Mouse (Mus musculus) ovary, postnatal 10 days (tissue): ENCODE results near the gene Sh3bp4.

Experiments
- DNase-seq: peaks from one replicate; pipeline ENCODE4 v3.0.0; 2022; ENCODE audit warnings: low spot score

Gene Sh3bp4

GRCm38 (mm10) chr1:89130429-89130828, 60.2 kb downstream of the Sh3bp4 start:
- no peak for DNase-seq

- no peak for DNase-seq
Measured at GRCm38 (mm10) chr1:89131018-89131540, 60.9 kb downstream of the Sh3bp4 start.

- no peak for DNase-seq
Measured at GRCm38 (mm10) chr1:89131707-89132106, 61.5 kb downstream of the Sh3bp4 start.

- no peak for DNase-seq
Measured at GRCm38 (mm10) chr1:89133266-89133665, 63.1 kb downstream of the Sh3bp4 start.

- DNase-seq = no peak
Measured at GRCm38 (mm10) chr1:89133717-89134116, 63.5 kb downstream of the Sh3bp4 start.

- DNase-seq = no peak
Measured at GRCm38 (mm10) chr1:89136089-89136811, 66.0 kb downstream of the Sh3bp4 start.

GRCm38 (mm10) chr1:89137086-89137816, 67.0 kb downstream of the Sh3bp4 start:
- no peak for DNase-seq

GRCm38 (mm10) chr1:89138316-89138715, 68.1 kb downstream of the Sh3bp4 start:
- no peak for DNase-seq

- DNase-seq = no peak
Measured at GRCm38 (mm10) chr1:89140113-89140512, 69.9 kb downstream of the Sh3bp4 start.

GRCm38 (mm10) chr1:89151071-89151470, 80.9 kb downstream of the Sh3bp4 start:
- DNase-seq = no peak

- DNase-seq = no peak
Measured at GRCm38 (mm10) chr1:89152576-89152975, 82.4 kb downstream of the Sh3bp4 start.

- no peak for DNase-seq
Measured at GRCm38 (mm10) chr1:89153203-89153602, 83.0 kb downstream of the Sh3bp4 start.

GRCm38 (mm10) chr1:89163483-89163882, 93.3 kb downstream of the Sh3bp4 start:
- no peak for DNase-seq

- no peak for DNase-seq
Measured at GRCm38 (mm10) chr1:89164281-89164680, 94.1 kb downstream of the Sh3bp4 start.

- no peak for DNase-seq
Measured at GRCm38 (mm10) chr1:89164685-89165084, 94.5 kb downstream of the Sh3bp4 start.

GRCm38 (mm10) chr1:89166814-89167249, 96.6 kb downstream of the Sh3bp4 start:
- DNase-seq = no peak

GRCm38 (mm10) chr1:89171275-89171767, 101.1 kb downstream of the Sh3bp4 start:
- no peak for DNase-seq

- no peak for DNase-seq
Measured at GRCm38 (mm10) chr1:89174621-89175020, 104.4 kb downstream of the Sh3bp4 start.

- DNase-seq = no peak
Measured at GRCm38 (mm10) chr1:89175355-89175754, 105.1 kb downstream of the Sh3bp4 start.

- no peak for DNase-seq
Measured at GRCm38 (mm10) chr1:89183261-89183831, 113.1 kb downstream of the Sh3bp4 start.

- DNase-seq = no peak
Measured at GRCm38 (mm10) chr1:89184111-89184785, 114.0 kb downstream of the Sh3bp4 start.

- DNase-seq = no peak
Measured at GRCm38 (mm10) chr1:89184839-89185238, 114.6 kb downstream of the Sh3bp4 start.
